Mouse (Mus musculus) hindbrain, embryonic 11.5 days (tissue): Measurements from ENCODE around the gene Bean1. TPM values are rescaled to one million over a fixed set of nuclear protein-coding genes. Genes with fewer than 3 reads are reported as not detected.
"Not testable (repeated sequence)": the region's sequence is repeated elsewhere in the genome, so short reads cannot be mapped to it uniquely, and the experiment has no call there.

Experiments
- ATAC-seq: fragments of 200-750 bp; cut with Nextera tagmentation; 2 replicates; pipeline ENCODE4 v1.8.0; 2017; ENCODE audit warnings: mild to moderate bottlenecking, moderate TSS enrichment, moderate library complexity; ENCODE audit not compliant: low FRiP score
- DNase-seq: peaks from one replicate; pipeline ENCODE4 v3.0.0-alpha.2; 2015; ENCODE audit warnings: low spot score
- H3K27ac ChIP-seq: fragments of 300-500 bp; sonication (generic); 2 replicates; pipeline ENCODE4 v1.5.1; 2014; ENCODE audit warnings: mild to moderate bottlenecking, low read depth, low read length
- H3K27me3 ChIP-seq: fragments of 300-500 bp; sonication (generic); 2 replicates; pipeline ENCODE4 v1.6.1; 2014; ENCODE audit warnings: mild to moderate bottlenecking, low read length, moderate library complexity, mixed read lengths; ENCODE audit not compliant: control insufficient read depth, insufficient read depth
- H3K36me3 ChIP-seq: fragments of 300-500 bp; sonication (generic); 2 replicates; pipeline ENCODE4 v1.6.1; 2014; ENCODE audit warnings: mild to moderate bottlenecking, low read length, moderate library complexity, mixed read lengths; ENCODE audit not compliant: control insufficient read depth, insufficient read depth
- H3K4me1 ChIP-seq: fragments of 300-500 bp; sonication (generic); replicated peaks from 2 replicates; pipeline ENCODE4 v1.6.1; 2014; ENCODE audit warnings: low read length, mixed read lengths; ENCODE audit not compliant: control insufficient read depth, insufficient read depth
- H3K4me2 ChIP-seq: fragments of 300-500 bp; sonication (generic); replicated peaks from 2 replicates; pipeline ENCODE4 v1.6.1; 2014; ENCODE audit warnings: mild to moderate bottlenecking, low read depth, low read length
- H3K4me3 ChIP-seq: fragments of 300-500 bp; sonication (generic); 2 replicates; pipeline ENCODE4 v1.5.1; 2014; ENCODE audit warnings: low read depth, low read length
- H3K9ac ChIP-seq: fragments of 300-500 bp; sonication (generic); 2 replicates; pipeline ENCODE4 v1.6.1; 2014; ENCODE audit warnings: low read depth, low read length
- H3K9me3 ChIP-seq: fragments of 300-500 bp; sonication (generic); 2 replicates; pipeline ENCODE4 v1.6.1; 2016; ENCODE audit warnings: low read length; ENCODE audit not compliant: control insufficient read depth
- WGBS: fragments of 180-500 bp; shearing (Covaris S2); extraction: QIAGEN DNeasy Blood & Tissue Kit; methylation state at CpG from one replicate; pipeline ENCODE4 v1.1.7; 2014; 5-methylcytosine and 5-hydroxymethylcytosine counted together
- polyA plus RNA-seq: library from polyadenylated mRNA; unstranded; fragments of >200 nt; fragmentation: Nextera tagmentation; extraction: Ambion mirVana; gene quantifications from 2 replicates; pipeline ENCODE4 v1.2.1, GENCODE M21; 2014

Bean1 gene
- polyA plus RNA-seq, 1 experiment from 2014 or later: 0.88 TPM

- ATAC-seq, H3K36me3 ChIP-seq, H3K27ac ChIP-seq, H3K27me3 ChIP-seq, H3K9me3 ChIP-seq, H3K4me2 ChIP-seq, H3K4me1 ChIP-seq, H3K4me3 ChIP-seq, H3K9ac ChIP-seq, DNase-seq: not testable (repeated sequence)
- WGBS: 97% methylated on average over 5 of the region's 5 CpGs
Observed at GRCm38 (mm10) chr8:104261802-104262201, 91.6 kb downstream of the Bean1 start.

- not testable (repeated sequence) for H3K9ac ChIP-seq, H3K9me3 ChIP-seq, H3K4me3 ChIP-seq, DNase-seq, H3K27ac ChIP-seq, H3K27me3 ChIP-seq, H3K4me1 ChIP-seq, ATAC-seq, H3K36me3 ChIP-seq, H3K4me2 ChIP-seq
- WGBS: 96% methylated on average over 20 of the region's 22 CpGs
Observed at GRCm38 (mm10) chr8:104264271-104264935, 94.2 kb downstream of the Bean1 start.

GRCm38 (mm10) chr8:104268368-104268767 is 98.1 kb downstream of the Bean1 start:
- ATAC-seq (no peak), DNase-seq (no peak)
- H3K9ac ChIP-seq: no peak overlapping the region
- H3K4me1 ChIP-seq: no peaks in the 10 kb centered on the region
- no peaks in the 10 kb centered on the region for H3K27me3 ChIP-seq
- H3K27ac ChIP-seq: no peak overlapping the region
- H3K9me3 ChIP-seq: no peaks in the 10 kb centered on the region
- no peaks in the 10 kb centered on the region; the same call in 1 of the 2 replicates for H3K36me3 ChIP-seq
- H3K4me2 ChIP-seq: no peak overlapping the region
- no peak overlapping the region for H3K4me3 ChIP-seq

Other genes with a start within 250 kb of the Bean1 start
- gene Cdh5, start 68.8 kb upstream of the Bean1 start, polyA plus RNA-seq: 15.5 and 15.9 TPM in 2 replicates
- gene Tk2, start 78.1 kb downstream of the Bean1 start, polyA plus RNA-seq: 32.5 and 36.5 TPM in 2 replicates
- 30.9 and 36.5 TPM in 2 replicates for gene Cklf, start 80.4 kb downstream of the Bean1 start, polyA plus RNA-seq
- not detected in 2 replicates for gene Cmtm2a, start 122.7 kb downstream of the Bean1 start, polyA plus RNA-seq
- not detected in 2 replicates for gene Gm45711, start 139.6 kb downstream of the Bean1 start, polyA plus RNA-seq
- gene Cmtm1, start 139.7 kb downstream of the Bean1 start, polyA plus RNA-seq: not detected in 2 replicates
- gene Gm11020, start 151.1 kb downstream of the Bean1 start, polyA plus RNA-seq: not detected in 2 replicates
- not detected in 2 replicates for gene Cmtm2b, start 151.8 kb downstream of the Bean1 start, polyA plus RNA-seq
- gene Cmtm3, start 169.0 kb downstream of the Bean1 start, polyA plus RNA-seq: 74.8 and 87.5 TPM in 2 replicates
- 2.7 and 3.8 TPM in 2 replicates for gene Cmtm4, start 225.4 kb downstream of the Bean1 start, polyA plus RNA-seq